Mouse (Mus musculus) midbrain, postnatal 0 days (tissue): ENCODE measurements around the gene Cnga3. TPM values are rescaled to one million over a fixed set of nuclear protein-coding genes. Genes with fewer than 3 reads are reported as not detected.

Experiments
- ATAC-seq: fragments of 200-750 bp; cut with Nextera tagmentation; 2 replicates; pipeline ENCODE4 v1.8.0; 2017; ENCODE audit warnings: moderate number of reproducible peaks, mild to moderate bottlenecking, moderate TSS enrichment, moderate library complexity; ENCODE audit not compliant: low FRiP score
- DNase-seq: peaks from one replicate; pipeline ENCODE4 v3.0.0-alpha.2; 2015; ENCODE audit warnings: low spot score
- H3K27ac ChIP-seq: fragments of 300-500 bp; sonication (generic); 2 replicates; pipeline ENCODE4 v1.5.1; 2014; ENCODE audit warnings: low read depth, mild to moderate bottlenecking, low read length, mixed read lengths
- H3K27me3 ChIP-seq: fragments of 300-500 bp; sonication (generic); 2 replicates; pipeline ENCODE4 v1.6.1; 2014; ENCODE audit warnings: low read length, control low read depth, mixed read lengths; ENCODE audit not compliant: insufficient read depth
- H3K36me3 ChIP-seq: fragments of 300-500 bp; sonication (generic); 2 replicates; pipeline ENCODE4 v1.6.1; 2014; ENCODE audit warnings: low read length, control low read depth, mixed read lengths; ENCODE audit not compliant: insufficient read depth
- H3K4me1 ChIP-seq: fragments of 300-500 bp; sonication (generic); 2 replicates; pipeline ENCODE4 v1.6.1; 2014; ENCODE audit warnings: mild to moderate bottlenecking, control low read depth, antibody characterized with exemption, low read length, mixed read lengths; ENCODE audit not compliant: insufficient read depth
- H3K4me2 ChIP-seq: fragments of 300-500 bp; sonication (generic); 2 replicates; pipeline ENCODE4 v1.6.1; 2014; ENCODE audit warnings: low read depth, mild to moderate bottlenecking, low read length, mixed read lengths; ENCODE audit not compliant: poor library complexity, severe bottlenecking
- H3K4me3 ChIP-seq: fragments of 300-500 bp; sonication (generic); 2 replicates; pipeline ENCODE4 v1.5.1; 2014; ENCODE audit warnings: low read depth, mild to moderate bottlenecking, low read length, moderate library complexity
- H3K9ac ChIP-seq: fragments of 300-500 bp; sonication (generic); replicated peaks from 2 replicates; pipeline ENCODE4 v1.6.1; 2014; ENCODE audit warnings: mild to moderate bottlenecking, low read length, moderate library complexity, mixed read lengths; ENCODE audit not compliant: poor library complexity, severe bottlenecking
- H3K9me3 ChIP-seq: fragments of 300-500 bp; sonication (generic); 2 replicates; pipeline ENCODE4 v1.6.1; 2016; ENCODE audit warnings: low read length, control low read depth
- CTCF ChIP-seq: IDR thresholded peaks from 2 replicates; pipeline ENCODE4 v1.5.1; 2016; ENCODE audit warnings: antibody characterized with exemption, mild to moderate bottlenecking
- WGBS: fragments of 180-500 bp; shearing (Covaris S2); extraction: QIAGEN DNeasy Blood & Tissue Kit; methylation state at CpG from one replicate; pipeline ENCODE4 v1.1.7; 2014; 5-methylcytosine and 5-hydroxymethylcytosine counted together
- polyA plus RNA-seq: library from polyadenylated mRNA; unstranded; fragments of >200 nt; fragmentation: Nextera tagmentation; extraction: Ambion mirVana; gene quantifications from 2 replicates; pipeline ENCODE4 v1.2.1, GENCODE M21; 2015
- total RNA-seq: library from RNA; depleted of rRNA; stranded (reverse); fragments of >200 nt; gene quantifications from 2 replicates; pipeline ENCODE4 v1.2.3, GENCODE M21; 2014

Cnga3 gene
- total and polyA plus RNA-seq, 2 experiments from 2014 or later: 0.62 to 0.71 TPM

- Histone ChIP-seq H3K27ac (no peak overlapping the region), H3K4me3 (no peak overlapping the region), H3K4me1 (no peaks in the 10 kb centered on the region), H3K9me3 (no peaks in the 10 kb centered on the region), H3K4me2 (no peak overlapping the region), H3K9ac (no peak overlapping the region), H3K36me3 (no peaks in the 10 kb centered on the region), H3K27me3 (no peaks in the 10 kb centered on the region)
- WGBS: 84% methylated on average over 1 of the region's 1 CpGs
- no peak for TF ChIP-seq CTCF
- ATAC-seq (no peak), DNase-seq (no peak)
These were observed 73.5 kb downstream of the Cnga3 start for GRCm38 (mm10) chr1:37287748-37288147.

DNA sequence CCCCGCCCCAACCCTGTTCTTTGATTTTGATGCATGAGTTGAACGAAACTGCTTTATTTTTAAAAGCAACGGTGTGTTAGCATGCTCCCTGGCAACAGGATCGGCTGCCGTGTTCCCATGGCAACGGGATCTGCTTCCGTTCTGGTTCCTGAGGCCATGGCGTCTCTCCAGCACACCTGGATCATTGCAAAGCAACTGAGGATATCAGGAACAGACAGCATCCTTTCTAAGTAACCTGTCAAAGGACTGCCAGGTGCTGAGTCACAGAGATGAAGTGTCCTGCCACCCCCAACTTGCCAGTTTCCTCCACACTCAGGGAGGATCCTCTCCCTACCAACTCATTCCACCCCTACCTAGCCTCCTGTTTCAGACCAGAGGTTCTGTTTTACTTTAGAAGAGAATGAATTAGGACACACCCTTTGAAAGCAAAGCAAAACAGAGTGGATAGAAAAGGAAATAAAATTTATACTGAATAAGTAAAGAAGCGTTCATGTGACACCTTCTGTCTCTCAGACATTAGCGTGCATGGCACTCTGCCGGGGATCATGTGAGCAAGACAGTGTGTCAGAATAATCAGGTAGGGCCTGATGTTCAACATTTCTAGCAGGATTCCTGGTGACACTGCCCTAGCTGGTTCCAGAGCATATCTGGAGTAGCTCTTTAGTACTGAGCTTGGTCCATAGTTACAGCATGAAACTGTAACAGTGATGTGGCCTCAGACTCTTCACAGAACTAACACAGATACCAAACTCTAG, 74.1 kb downstream of the Cnga3 start:
- 34% methylated on average over 11 of the region's 11 CpGs for WGBS
- peak overlapping the region; percentile 10; the same call in 1 of the 2 replicates for H3K4me2 ChIP-seq

GRCm38 (mm10) chr1:37288941-37289340, 74.7 kb downstream of the Cnga3 start:
- no peak for DNase-seq
- H3K27me3 ChIP-seq: no peaks in the 10 kb centered on the region
- 90% methylated on average over 7 of the region's 7 CpGs for WGBS
- no peaks in the 10 kb centered on the region for H3K36me3 ChIP-seq
- ATAC-seq: no peak
- H3K27ac ChIP-seq: peak overlapping the region; percentile 74
- no peak overlapping the region for H3K4me2 ChIP-seq
- no peaks in the 10 kb centered on the region for H3K9me3 ChIP-seq
- no peak overlapping the region for H3K4me3 ChIP-seq
- TF ChIP-seq CTCF: no peak
- H3K9ac ChIP-seq: no peak overlapping the region
- no peaks in the 10 kb centered on the region for H3K4me1 ChIP-seq

More for the DNA sequence above, 74.1 kb downstream of the Cnga3 start:
- Histone ChIP-seq H3K27me3 (no peaks in the 10 kb centered on the region), H3K9ac (no peak overlapping the region), H3K27ac (peak overlapping the region; percentile 74), H3K36me3 (no peaks in the 10 kb centered on the region), H3K4me1 (no peaks in the 10 kb centered on the region), H3K4me3 (no peak overlapping the region), H3K9me3 (no peaks in the 10 kb centered on the region)
- ATAC-seq: peak; percentile 83
- no peak for TF ChIP-seq CTCF
- DNase-seq: peak; percentile 81

DNA sequence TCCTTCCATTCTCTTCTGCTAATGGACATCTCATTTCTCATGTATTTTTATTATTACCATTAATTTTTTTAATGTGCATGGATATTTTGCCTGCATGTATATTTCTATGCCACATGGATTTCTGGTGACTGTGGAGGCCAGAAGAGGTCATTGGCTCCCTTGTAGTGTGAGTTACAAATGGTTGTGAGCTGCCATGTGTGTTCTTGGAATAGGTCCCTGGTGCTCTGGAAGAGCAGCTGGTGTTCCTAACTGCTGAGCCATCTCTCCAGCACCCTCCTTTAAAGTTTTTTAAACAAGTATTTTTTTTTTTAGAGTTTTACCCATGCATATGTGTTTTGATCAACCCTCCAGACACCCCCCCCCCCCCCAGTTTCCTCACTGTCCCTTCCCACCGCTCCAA, 82.2 kb downstream of the Cnga3 start:
- no peak for DNase-seq
- Histone ChIP-seq H3K36me3 (no peaks in the 10 kb centered on the region), H3K4me3 (no peak overlapping the region), H3K9me3 (no peaks in the 10 kb centered on the region), H3K27ac (no peak overlapping the region), H3K27me3 (no peaks in the 10 kb centered on the region), H3K4me2 (no peak overlapping the region), H3K4me1 (peaks cover 5% of the 10 kb centered on the region; the same call in 1 of the 2 replicates), H3K9ac (no peak overlapping the region)
- WGBS: no CpG with 5 or more reads among the region's 1 CpGs
- ATAC-seq: no peak
- TF ChIP-seq CTCF: no peak

- Histone ChIP-seq H3K4me2 (no peak overlapping the region), H3K36me3 (no peaks in the 10 kb centered on the region), H3K9ac (no peak overlapping the region), H3K9me3 (no peaks in the 10 kb centered on the region), H3K4me1 (peaks cover 5% of the 10 kb centered on the region; the same call in 1 of the 2 replicates), H3K4me3 (no peak overlapping the region), H3K27ac (no peak overlapping the region), H3K27me3 (no peaks in the 10 kb centered on the region)
- 87% methylated on average over 2 of the region's 2 CpGs for WGBS
- TF ChIP-seq CTCF: no peak
- DNase-seq (no peak), ATAC-seq (no peak)
These were observed 84.7 kb downstream of the Cnga3 start for GRCm38 (mm10) chr1:37298904-37299303.
